Mouse (Mus musculus): Measurements from ENCODE around the gene Kdm5b. TPM values are rescaled to one million over a fixed set of nuclear protein-coding genes. Genes with fewer than 3 reads are reported as not detected.

The Kdm5b gene
- polyA plus RNA-seq, 1 experiment from 2014 or later: 32.9 TPM

GRCm38 (mm10) chr1:134563726-134564125, 3.8 kb downstream of the Kdm5b start:
- ATAC-seq (replicated peaks; ENCODE audit: low FRiP score): no peak

GRCm38 (mm10) chr1:134567511-134567910, 7.5 kb downstream of the Kdm5b start:
- peaks cover 5% of the 10 kb centered on the region; the same call in 1 of the 2 replicates for H3K4me1 ChIP-seq (replicated peaks; ENCODE audit: control insufficient read depth, insufficient read depth, low read length)
- ATAC-seq (replicated peaks; ENCODE audit: low FRiP score): no peak
- H3K9ac ChIP-seq (ENCODE audit: low read depth, low read length): no peak overlapping the region
- no peak for DNase-seq (ENCODE audit: low spot score)
- H3K27me3 ChIP-seq (replicated peaks; ENCODE audit: control insufficient read depth, insufficient read depth, low read length): no peaks in the 10 kb centered on the region
- no peaks in the 10 kb centered on the region for H3K36me3 ChIP-seq (ENCODE audit: control insufficient read depth, insufficient read depth, low read length)
- H3K4me2 ChIP-seq: no peak overlapping the region
- H3K9me3 ChIP-seq (ENCODE audit: control insufficient read depth, low read length): no peaks in the 10 kb centered on the region
- 58% methylated on average over 1 of the region's 1 CpGs for WGBS
- no peak overlapping the region for H3K4me3 ChIP-seq (ENCODE audit: low read depth, low read length)
- no peak overlapping the region for H3K27ac ChIP-seq (ENCODE audit: low read depth, low read length)

More at GRCm38 (mm10) chr1:134563726-134564125, 3.8 kb downstream of the Kdm5b start:
- peaks cover 13% of the 10 kb centered on the region; the same call in 1 of the 2 replicates for H3K4me1 ChIP-seq (replicated peaks; ENCODE audit: control insufficient read depth, insufficient read depth, low read length)
- DNase-seq (ENCODE audit: low spot score): no peak
- H3K27me3 ChIP-seq (replicated peaks; ENCODE audit: control insufficient read depth, insufficient read depth, low read length): no peaks in the 10 kb centered on the region
- H3K36me3 ChIP-seq (ENCODE audit: control insufficient read depth, insufficient read depth, low read length): no peaks in the 10 kb centered on the region
- no peak overlapping the region for H3K27ac ChIP-seq (ENCODE audit: low read depth, low read length)
- 92% methylated on average over 3 of the region's 3 CpGs for WGBS
- H3K9me3 ChIP-seq (ENCODE audit: control insufficient read depth, low read length): no peaks in the 10 kb centered on the region
- no peak overlapping the region for H3K4me3 ChIP-seq (ENCODE audit: low read depth, low read length)
- no peak overlapping the region for H3K4me2 ChIP-seq
- H3K9ac ChIP-seq (ENCODE audit: low read depth, low read length): no peak overlapping the region

DNA sequence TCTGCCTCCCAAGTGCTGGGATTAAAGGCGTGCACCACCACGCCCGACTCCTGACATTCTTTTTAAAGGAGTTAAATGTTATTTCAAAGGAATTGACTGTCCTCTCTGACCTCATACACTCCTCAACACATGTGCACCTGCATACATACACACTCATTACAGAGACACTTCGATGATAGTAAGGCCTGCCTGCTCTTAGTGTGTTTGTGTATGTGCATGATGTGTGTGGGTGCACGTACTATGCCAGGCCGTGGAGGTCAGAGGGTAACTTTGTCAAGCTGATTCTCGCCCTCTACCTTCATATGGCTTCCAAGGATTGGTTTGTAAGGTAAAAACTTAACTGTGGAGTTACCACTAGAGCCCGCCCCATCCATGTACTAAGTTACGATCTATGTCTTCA, 10.2 kb downstream of the Kdm5b start:
- Histone ChIP-seq H3K27me3 (replicated peaks; ENCODE audit: control insufficient read depth, insufficient read depth, low read length) (no peaks in the 10 kb centered on the region), H3K4me1 (replicated peaks; ENCODE audit: control insufficient read depth, insufficient read depth, low read length) (peaks cover 13% of the 10 kb centered on the region), H3K9me3 (ENCODE audit: control insufficient read depth, low read length) (no peaks in the 10 kb centered on the region), H3K9ac (ENCODE audit: low read depth, low read length) (no peak overlapping the region), H3K4me2 (no peak overlapping the region), H3K4me3 (ENCODE audit: low read depth, low read length) (no peak overlapping the region), H3K36me3 (ENCODE audit: control insufficient read depth, insufficient read depth, low read length) (no peaks in the 10 kb centered on the region), H3K27ac (ENCODE audit: low read depth, low read length) (no peak overlapping the region)
- 87% methylated on average over 9 of the region's 9 CpGs for WGBS
- DNase-seq (ENCODE audit: low spot score) (no peak), ATAC-seq (replicated peaks; ENCODE audit: low FRiP score) (no peak)

- Histone ChIP-seq H3K4me3 (ENCODE audit: low read depth, low read length) (no peak overlapping the region), H3K36me3 (ENCODE audit: control insufficient read depth, insufficient read depth, low read length) (no peaks in the 10 kb centered on the region; the same call in 1 of the 2 replicates), H3K27ac (ENCODE audit: low read depth, low read length) (no peak overlapping the region), H3K4me2 (no peak overlapping the region), H3K27me3 (replicated peaks; ENCODE audit: control insufficient read depth, insufficient read depth, low read length) (no peaks in the 10 kb centered on the region), H3K9ac (ENCODE audit: low read depth, low read length) (no peak overlapping the region), H3K9me3 (ENCODE audit: control insufficient read depth, low read length) (no peaks in the 10 kb centered on the region), H3K4me1 (replicated peaks; ENCODE audit: control insufficient read depth, insufficient read depth, low read length) (peaks cover 13% of the 10 kb centered on the region)
- ATAC-seq (replicated peaks; ENCODE audit: low FRiP score) (no peak), DNase-seq (ENCODE audit: low spot score) (no peak)
- whole genome bisulfite sequencing: 64% methylated on average over 3 of the region's 3 CpGs
Observed at GRCm38 (mm10) chr1:134570631-134571030, 10.7 kb downstream of the Kdm5b start.

- Histone ChIP-seq H3K4me2 (peak overlapping the region; percentile 27; the same call in 1 of the 2 replicates), H3K4me1 (replicated peaks; ENCODE audit: control insufficient read depth, insufficient read depth, low read length) (peaks cover 13% of the 10 kb centered on the region), H3K9me3 (ENCODE audit: control insufficient read depth, low read length) (no peaks in the 10 kb centered on the region), H3K27ac (ENCODE audit: low read depth, low read length) (no peak overlapping the region; the same call in 1 of the 2 replicates), H3K9ac (ENCODE audit: low read depth, low read length) (no peak overlapping the region), H3K36me3 (ENCODE audit: control insufficient read depth, insufficient read depth, low read length) (no peaks in the 10 kb centered on the region; the same call in 1 of the 2 replicates), H3K4me3 (ENCODE audit: low read depth, low read length) (no peak overlapping the region), H3K27me3 (replicated peaks; ENCODE audit: control insufficient read depth, insufficient read depth, low read length) (no peaks in the 10 kb centered on the region)
- 50% methylated on average over 1 of the region's 1 CpGs for WGBS
- DNase-seq (ENCODE audit: low spot score) (no peak), ATAC-seq (replicated peaks; ENCODE audit: low FRiP score) (peak; percentile 76)
Observed at GRCm38 (mm10) chr1:134573300-134573931, 13.4 kb downstream of the Kdm5b start.

GRCm38 (mm10) chr1:134573932-134574315, 14.0 kb downstream of the Kdm5b start:
- Histone ChIP-seq H3K4me1 (replicated peaks; ENCODE audit: control insufficient read depth, insufficient read depth, low read length) (peaks cover 13% of the 10 kb centered on the region), H3K4me3 (ENCODE audit: low read depth, low read length) (no peak overlapping the region), H3K27me3 (replicated peaks; ENCODE audit: control insufficient read depth, insufficient read depth, low read length) (no peaks in the 10 kb centered on the region), H3K9ac (ENCODE audit: low read depth, low read length) (no peak overlapping the region), H3K27ac (ENCODE audit: low read depth, low read length) (no peak overlapping the region), H3K9me3 (ENCODE audit: control insufficient read depth, low read length) (no peaks in the 10 kb centered on the region), H3K4me2 (no peak overlapping the region), H3K36me3 (ENCODE audit: control insufficient read depth, insufficient read depth, low read length) (no peaks in the 10 kb centered on the region; the same call in 1 of the 2 replicates)
- WGBS: 68% methylated on average over 5 of the region's 5 CpGs
- no peak for DNase-seq (ENCODE audit: low spot score)
- ATAC-seq (replicated peaks; ENCODE audit: low FRiP score): no peak; the same call in 1 of the 2 replicates

- Histone ChIP-seq H3K36me3 (ENCODE audit: control insufficient read depth, insufficient read depth, low read length) (no peaks in the 10 kb centered on the region; the same call in 1 of the 2 replicates), H3K4me1 (replicated peaks; ENCODE audit: control insufficient read depth, insufficient read depth, low read length) (peaks cover 21% of the 10 kb centered on the region), H3K4me2 (no peak overlapping the region), H3K27me3 (replicated peaks; ENCODE audit: control insufficient read depth, insufficient read depth, low read length) (no peaks in the 10 kb centered on the region), H3K4me3 (ENCODE audit: low read depth, low read length) (no peak overlapping the region), H3K9ac (ENCODE audit: low read depth, low read length) (no peak overlapping the region), H3K9me3 (ENCODE audit: control insufficient read depth, low read length) (no peaks in the 10 kb centered on the region), H3K27ac (ENCODE audit: low read depth, low read length) (no peak overlapping the region)
- ATAC-seq (replicated peaks; ENCODE audit: low FRiP score) (no peak), DNase-seq (ENCODE audit: low spot score) (no peak)
- WGBS: 83% methylated on average over 6 of the region's 6 CpGs
Observed at GRCm38 (mm10) chr1:134577384-134578120, 17.6 kb downstream of the Kdm5b start.

DNA sequence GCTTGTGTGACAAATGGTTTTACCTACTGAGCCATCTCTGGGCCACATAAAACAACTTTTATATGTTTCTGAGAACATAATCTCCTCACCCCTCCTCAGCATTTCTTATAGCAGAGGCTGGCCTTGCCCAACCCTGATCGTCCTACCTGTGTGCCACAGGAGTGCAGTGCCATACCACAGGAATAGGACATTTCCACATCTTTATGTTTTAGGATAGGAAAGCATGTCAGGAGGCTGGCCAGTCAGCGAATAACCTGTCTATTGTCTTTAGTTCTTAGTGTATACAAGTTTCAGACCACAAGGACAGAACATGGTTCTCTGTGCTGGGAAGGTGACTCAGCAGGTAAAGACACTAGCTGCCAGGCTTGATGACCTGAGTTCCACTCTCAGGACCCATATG, 20.8 kb downstream of the Kdm5b start:
- Histone ChIP-seq H3K9me3 (ENCODE audit: control insufficient read depth, low read length) (no peaks in the 10 kb centered on the region), H3K27me3 (replicated peaks; ENCODE audit: control insufficient read depth, insufficient read depth, low read length) (no peaks in the 10 kb centered on the region), H3K4me3 (ENCODE audit: low read depth, low read length) (no peak overlapping the region), H3K9ac (ENCODE audit: low read depth, low read length) (no peak overlapping the region), H3K4me1 (replicated peaks; ENCODE audit: control insufficient read depth, insufficient read depth, low read length) (peaks cover 11% of the 10 kb centered on the region), H3K4me2 (no peak overlapping the region), H3K36me3 (ENCODE audit: control insufficient read depth, insufficient read depth, low read length) (peaks cover 3% of the 10 kb centered on the region; the same call in 1 of the 2 replicates), H3K27ac (ENCODE audit: low read depth, low read length) (no peak overlapping the region)
- 88% methylated on average over 2 of the region's 2 CpGs for WGBS
- no peak for DNase-seq (ENCODE audit: low spot score)
- ATAC-seq (replicated peaks; ENCODE audit: low FRiP score): no peak
